Mouse (Mus musculus): ENCODE measurements around the gene Fan1.
A peak's percentile ranks its signal among the peaks of the same experiment; 100 is the strongest.

Gene Fan1

DNA sequence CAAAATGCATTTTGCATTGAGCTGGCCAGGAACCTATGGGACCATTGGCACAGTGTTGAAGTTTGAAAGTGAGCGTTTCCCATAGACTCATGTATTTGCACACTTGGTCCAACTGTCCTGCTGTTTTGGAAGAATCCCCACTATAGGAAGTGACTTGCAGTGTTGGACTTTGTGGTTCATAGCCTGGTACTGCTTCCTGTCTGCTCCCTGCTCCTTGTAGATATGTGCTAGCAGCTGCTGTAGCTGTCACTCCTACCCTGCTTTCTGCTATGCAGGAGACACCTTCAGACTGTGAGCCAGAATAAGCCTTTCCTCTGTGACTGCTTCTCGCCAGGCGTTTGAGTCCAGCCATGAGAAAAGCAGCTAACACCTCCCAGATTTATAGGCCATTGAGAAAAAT, 42.6 kb downstream of the Fan1 start:
- no peak for DNase-seq (ENCODE audit: low spot score in 2 of 2)

- DNase-seq (ENCODE audit: low spot score in 2 of 2): no peak
These were observed 46.4 kb downstream of the Fan1 start for GRCm38 (mm10) chr7:64327486-64327885.

- DNase-seq (ENCODE audit: low spot score in 2 of 2): peak; percentile 90
These were observed 47.0 kb downstream of the Fan1 start for GRCm38 (mm10) chr7:64326892-64327291.

DNA sequence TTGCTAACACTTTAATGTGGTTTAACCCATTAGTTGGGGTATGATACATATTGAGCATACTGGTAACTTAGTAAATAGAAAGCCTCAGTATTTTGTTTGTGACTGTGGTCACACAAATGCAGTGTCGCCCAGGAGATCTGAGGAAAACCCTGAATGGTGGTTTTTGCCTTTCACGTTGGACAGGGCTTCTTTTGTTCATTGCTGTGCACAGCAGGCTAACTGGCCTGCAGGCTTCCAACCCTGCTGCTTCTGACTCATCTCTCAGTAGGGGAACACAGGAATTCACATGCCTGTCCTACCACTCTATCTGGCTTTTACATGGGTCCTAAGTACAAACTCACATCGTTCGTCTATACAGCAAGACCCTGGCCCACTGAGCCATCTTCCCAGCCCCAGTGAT, 52.2 kb downstream of the Fan1 start:
- no peak for DNase-seq (ENCODE audit: low spot score in 2 of 2)

- no peak for DNase-seq (ENCODE audit: low spot score in 2 of 2)
These were observed 52.8 kb downstream of the Fan1 start for GRCm38 (mm10) chr7:64321125-64321524.

- no peak for DNase-seq (ENCODE audit: low spot score in 2 of 2)
These were observed 61.1 kb downstream of the Fan1 start for GRCm38 (mm10) chr7:64312811-64313210.

- no peak for DNase-seq (ENCODE audit: low spot score in 2 of 2)
These were observed 63.1 kb downstream of the Fan1 start for GRCm38 (mm10) chr7:64310756-64311155.

GRCm38 (mm10) chr7:64310241-64310640, 63.7 kb downstream of the Fan1 start:
- DNase-seq (ENCODE audit: low spot score in 2 of 2): no peak

Measured in right cerebral cortex, adult 2 months (tissue).